18 mouse cellular contexts compared by ENCODE assay signal in genomic region chr11:119359089-119359488, GRCm38 (mm10). TPM values are rescaled to one million over a fixed set of nuclear protein-coding genes. Genes with fewer than 3 reads are reported as not detected.
DNase-seq lines count a peak whose midpoint lies in the region.
"Had no signal": no experiment of that assay in that cellular context is flagged by ENCODE, and none has a peak within 500 bp of the region (broad histone marks: within the 10 kb centered on the region; RNA-seq: fewer than 3 reads in every experiment).

No protein-coding gene starts in this region.

- DNase-seq in heart, adult 11 months: peak; percentile 83
- no peak for DNase-seq in heart, postnatal 4 days
- peak; percentile 56 for DNase-seq in retina, adult 2 months (ENCODE audit: low read depth, low spot score)
- no peak for DNase-seq in retina, embryonic 14.5 days (ENCODE audit: low spot score)
- DNase-seq in retina, postnatal 1 day: peak; percentile 68
- peak; percentile 43 for DNase-seq in retina, postnatal 7 days (ENCODE audit: low read depth, low spot score)
- DNase-seq in adrenal gland, postnatal 25 days: no peak
- no peak for DNase-seq in layer of hippocampus, adult 18-20 months (ENCODE audit: low spot score in 2 of 2)
- DNase-seq: adrenal gland, adult 2 months; adrenal gland, adult 8-10 months; adrenal gland, postnatal 10 days; adrenal gland, postnatal 14 days; adrenal gland, postnatal 36 days; B cell, adult 2 months; cerebellum, adult 11 months; cerebellum, adult 11-12 months; cerebellum, adult 18-20 months had no signal

RNA-seq across cellular contexts. Expression of gene Slc26a11, which starts 3.7 kb away (rescaled TPM):
- total RNA-seq in heart, postnatal 4 days (2021): 1 to 10 TPM; 3.0 to 3.9 TPM
- 9.5 and 13.1 TPM in 2 replicates for total RNA-seq in adrenal gland, postnatal 25 days (2021)
- 1 to 10 TPM; 5.8 to 6.1 TPM for total RNA-seq in layer of hippocampus, adult 18-20 months (2021)
- total RNA-seq: MEL had no signal

RNA-seq across cellular contexts. Expression of gene Sgsh, which starts 3.8 kb away (rescaled TPM):
- total RNA-seq in heart, postnatal 4 days (2021): 1 to 10 TPM; 7.0 to 7.7 TPM
- 21.6 and 26.9 TPM in 2 replicates for total RNA-seq in adrenal gland, postnatal 25 days (2021)
- total RNA-seq in layer of hippocampus, adult 18-20 months (2021): 1 to 10 TPM; 5.2 to 6.1 TPM

RNA-seq across cellular contexts. Expression of gene Rnf213, which starts 33.8 kb away (rescaled TPM):
- 10 to 100 TPM; 17.2 to 19.7 TPM for total RNA-seq in heart, postnatal 4 days (2021)
- 36.8 and 46.2 TPM in 2 replicates for total RNA-seq in adrenal gland, postnatal 25 days (2021)
- total RNA-seq in layer of hippocampus, adult 18-20 months (2021): 1 to 10 TPM; 3.0 to 4.1 TPM

RNA-seq across cellular contexts. Expression of gene Card14, which starts 51.5 kb away (rescaled TPM):
- under 1 TPM; 0.16 to 0.21 TPM for total RNA-seq in heart, postnatal 4 days (2021)
- 0.30 and 0.38 TPM in 2 replicates for total RNA-seq in adrenal gland, postnatal 25 days (2021)
- total RNA-seq in layer of hippocampus, adult 18-20 months (2021): under 1 TPM; 0.36 to 0.47 TPM
- total RNA-seq: MEL had no signal

RNA-seq across cellular contexts. Expression of gene Eif4a3, which starts 59.2 kb away (rescaled TPM):
- 100 to 1,000 TPM; 141 to 154 TPM for total RNA-seq in heart, postnatal 4 days (2021)
- total RNA-seq in adrenal gland, postnatal 25 days (2021): 121 and 129 TPM in 2 replicates
- 10 to 100 TPM; 92.8 to 97.8 TPM for total RNA-seq in layer of hippocampus, adult 18-20 months (2021)

Comparison
In these comparisons a context has a peak if more than half of its experiments do, and no peak if none do; other contexts are left out.
1. DNase-seq: peak in heart, adult 11 months (single experiment), retina, adult 2 months (single experiment), retina, postnatal 1 day (single experiment) and retina, postnatal 7 days (single experiment); none in heart, postnatal 4 days (single experiment), retina, embryonic 14.5 days (single experiment), adrenal gland, postnatal 25 days (single experiment) and layer of hippocampus, adult 18-20 months (0 of 2).